In the genomic region with DNA sequence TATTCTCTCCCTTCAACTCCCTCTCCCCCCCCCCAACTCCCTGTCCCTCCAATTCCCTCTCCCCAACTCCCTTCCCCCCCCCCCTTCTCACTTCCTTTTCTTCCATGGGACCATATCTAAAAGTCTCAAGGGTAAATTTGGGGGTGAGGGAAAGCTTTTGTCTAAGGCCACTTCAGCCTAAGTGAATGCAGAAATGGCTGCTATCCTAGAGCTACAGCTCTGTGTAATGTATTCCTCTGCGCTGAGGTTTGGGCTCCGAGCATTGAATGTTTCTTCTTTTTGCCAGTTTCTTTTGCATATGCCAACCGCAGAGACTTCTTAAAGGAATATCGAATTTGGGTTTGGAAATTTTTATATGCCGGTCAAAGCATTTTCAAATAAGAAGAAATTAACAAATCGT, we compare ENCODE assay signal across 15 mouse cellular contexts. TPM values are rescaled to one million over a fixed set of nuclear protein-coding genes. Genes with fewer than 3 reads are reported as not detected.
A peak's percentile ranks its signal among the peaks of the same experiment; 100 is the strongest.
DNase-seq lines count a peak whose midpoint lies in the region; ATAC-seq lines count a peak whose summit lies in the region.
"Had no signal": no experiment of that assay in that cellular context is flagged by ENCODE, and none has a peak within 500 bp of the region (broad histone marks: within the 10 kb centered on the region; RNA-seq: fewer than 3 reads in every experiment).

No protein-coding gene starts in this region.

- H3K27ac ChIP-seq in heart, embryonic 12.5 days (ENCODE audit: poor library complexity, severe bottlenecking), result peak overlapping the region; percentile 27
- H3K27ac ChIP-seq in hindbrain, embryonic 15.5 days (replicated peaks), result peak overlapping the region; percentile 64
- H3K27ac ChIP-seq: limb, embryonic 15.5 days; lung, embryonic 15.5 days; neural tube, embryonic 12.5 days had no signal

- no peaks in the 10 kb centered on the region for H3K9me3 ChIP-seq in heart, embryonic 12.5 days (replicated peaks)
- no peaks in the 10 kb centered on the region for H3K9me3 ChIP-seq in hindbrain, embryonic 15.5 days
- H3K9me3 ChIP-seq: limb, embryonic 15.5 days; lung, embryonic 15.5 days; neural tube, embryonic 12.5 days had no signal

- no peak overlapping the region for H3K4me3 ChIP-seq in heart, embryonic 12.5 days
- no peak overlapping the region for H3K4me3 ChIP-seq in hindbrain, embryonic 15.5 days
- H3K4me3 ChIP-seq: limb, embryonic 15.5 days; lung, embryonic 15.5 days; neural tube, embryonic 12.5 days had no signal

- peaks cover 18% of the 10 kb centered on the region for H3K4me1 ChIP-seq in heart, embryonic 12.5 days (replicated peaks)
- no peaks in the 10 kb centered on the region for H3K4me1 ChIP-seq in hindbrain, embryonic 15.5 days (replicated peaks)
- H3K4me1 ChIP-seq: limb, embryonic 15.5 days; neural tube, embryonic 12.5 days had no signal

- no peak for DNase-seq in heart, postnatal 14 days
- peak; percentile 29 to 40 for DNase-seq in right cerebral cortex, postnatal 10 days (ENCODE audit: low spot score in 2 of 2)
- DNase-seq in right cerebral cortex, postnatal 25 days, result no peak
- DNase-seq in kidney, adult 11 months, result no peak
- DNase-seq in gastrocnemius, adult 8-10 months (ENCODE audit: low spot score in 2 of 2), result no peak
- DNase-seq: cerebellum, adult 2 months; gastrocnemius, postnatal 36 days; kidney, adult 18-20 months; kidney, postnatal 36 days; right cerebral cortex, postnatal 14 days had no signal

- no peak overlapping the region for H3K4me2 ChIP-seq in heart, embryonic 12.5 days
- H3K4me2 ChIP-seq in hindbrain, embryonic 15.5 days, result 0 out of 2 replicates have a peak overlapping the region, but pooled peaks have one; percentile 15
- H3K4me2 ChIP-seq: limb, embryonic 15.5 days; lung, embryonic 15.5 days; neural tube, embryonic 12.5 days had no signal

- WGBS in heart, embryonic 12.5 days, result 83% methylated on average over 6 of the region's 6 CpGs
- 68% methylated on average over 6 of the region's 6 CpGs for WGBS in hindbrain, embryonic 15.5 days

- ATAC-seq in heart, embryonic 12.5 days (ENCODE audit: insufficient number of reproducible peaks, low FRiP score), result no peak
- ATAC-seq in hindbrain, embryonic 15.5 days (ENCODE audit: low FRiP score, low read depth), result peak; percentile 79

- intact Hi-C loops in heart, postnatal 14 days (cut with DNase I), result no loop called here

- H3K27me3 ChIP-seq in heart, embryonic 12.5 days (replicated peaks), result no peaks in the 10 kb centered on the region
- no peaks in the 10 kb centered on the region for H3K27me3 ChIP-seq in hindbrain, embryonic 15.5 days
- H3K27me3 ChIP-seq: limb, embryonic 15.5 days; lung, embryonic 15.5 days; neural tube, embryonic 12.5 days had no signal

- H3K36me3 ChIP-seq in heart, embryonic 12.5 days, result no peaks in the 10 kb centered on the region
- no peaks in the 10 kb centered on the region for H3K36me3 ChIP-seq in hindbrain, embryonic 15.5 days
- H3K36me3 ChIP-seq: limb, embryonic 15.5 days; lung, embryonic 15.5 days; neural tube, embryonic 12.5 days had no signal

- no peak overlapping the region for H3K9ac ChIP-seq in heart, embryonic 12.5 days
- H3K9ac ChIP-seq in hindbrain, embryonic 15.5 days, result no peak overlapping the region
- H3K9ac ChIP-seq: limb, embryonic 15.5 days; lung, embryonic 15.5 days; neural tube, embryonic 12.5 days had no signal

RNA-seq across cellular contexts. Expression of a gene that starts 28.7 kb away (rescaled TPM):
- 109 and 118 TPM in 2 replicates for polyA plus RNA-seq in heart, embryonic 12.5 days (2016; fragmentation: Nextera tagmentation; extraction: Ambion mirVana)
- total RNA-seq in heart, postnatal 14 days (2021), result 10 to 100 TPM; 76.8 to 81.2 TPM
- polyA plus RNA-seq in hindbrain, embryonic 15.5 days (2015; fragmentation: Nextera tagmentation; extraction: Ambion mirVana), result 71.0 and 72.3 TPM in 2 replicates
- 10 to 100 TPM; 15.2 to 21.5 (median 20.8) TPM for total RNA-seq in gastrocnemius, adult 8-10 months (2022)

Comparison
In these comparisons a context has a peak if more than half of its experiments do, and no peak if none do; other contexts are left out.
1. DNase-seq: peak in right cerebral cortex, postnatal 10 days (2 of 2); none in heart, postnatal 14 days (0 of 2), right cerebral cortex, postnatal 25 days (single experiment), kidney, adult 11 months (single experiment) and gastrocnemius, adult 8-10 months (0 of 2).